Mouse (Mus musculus): Measurements from ENCODE around the gene Bhlhe40. TPM values are rescaled to one million over a fixed set of nuclear protein-coding genes. Genes with fewer than 3 reads are reported as not detected.

The Bhlhe40 gene
- polyA plus RNA-seq, 1 experiment: 39.5 TPM

GRCm38 (mm10) chr6:108678227-108678626 lies 17.8 kb downstream of the Bhlhe40 start:
- Histone ChIP-seq H3K27me3 (replicated peaks; ENCODE audit: control insufficient read depth, insufficient read depth, low read length) (no peaks in the 10 kb centered on the region), H3K27ac (ENCODE audit: insufficient read depth, low read depth, low read length) (no peak overlapping the region), H3K36me3 (ENCODE audit: control insufficient read depth, insufficient read depth, low read length) (no peaks in the 10 kb centered on the region), H3K4me3 (ENCODE audit: insufficient read depth, low read depth, low read length) (no peak overlapping the region), H3K4me1 (ENCODE audit: control insufficient read depth, insufficient read depth, low read length) (no peaks in the 10 kb centered on the region)
- WGBS: 80% methylated on average over 5 of the region's 5 CpGs
- no peak for TF ChIP-seq POLR2A (IDR thresholded peaks at IDR 0.05; ENCODE audit: low read depth, low read length)
- TF ChIP-seq CTCF (conservative IDR thresholded peaks at IDR 0.05; ENCODE audit: insufficient read depth, insufficient read length, low read depth, low read length): no peak
- no peak for DNase-seq

GRCm38 (mm10) chr6:108680503-108680902 lies 20.1 kb downstream of the Bhlhe40 start:
- Histone ChIP-seq H3K27ac (ENCODE audit: insufficient read depth, low read depth, low read length) (no peak overlapping the region), H3K4me3 (ENCODE audit: insufficient read depth, low read depth, low read length) (no peak overlapping the region), H3K4me1 (ENCODE audit: control insufficient read depth, insufficient read depth, low read length) (no peaks in the 10 kb centered on the region), H3K27me3 (replicated peaks; ENCODE audit: control insufficient read depth, insufficient read depth, low read length) (no peaks in the 10 kb centered on the region), H3K36me3 (ENCODE audit: control insufficient read depth, insufficient read depth, low read length) (no peaks in the 10 kb centered on the region)
- WGBS: 90% methylated on average over 7 of the region's 7 CpGs
- no peak for DNase-seq
- TF ChIP-seq POLR2A (IDR thresholded peaks at IDR 0.05; ENCODE audit: low read depth, low read length) (no peak), CTCF (conservative IDR thresholded peaks at IDR 0.05; ENCODE audit: insufficient read depth, insufficient read length, low read depth, low read length) (no peak)

- TF ChIP-seq CTCF (conservative IDR thresholded peaks at IDR 0.05; ENCODE audit: insufficient read depth, insufficient read length, low read depth, low read length) (no peak), POLR2A (IDR thresholded peaks at IDR 0.05; ENCODE audit: low read depth, low read length) (no peak)
- DNase-seq: no peak
- H3K4me1 ChIP-seq (ENCODE audit: control insufficient read depth, insufficient read depth, low read length): no peaks in the 10 kb centered on the region
- H3K27me3 ChIP-seq (replicated peaks; ENCODE audit: control insufficient read depth, insufficient read depth, low read length): no peaks in the 10 kb centered on the region
- 77% methylated on average over 4 of the region's 4 CpGs for WGBS
- no peak overlapping the region for H3K27ac ChIP-seq (ENCODE audit: insufficient read depth, low read depth, low read length)
- H3K36me3 ChIP-seq (ENCODE audit: control insufficient read depth, insufficient read depth, low read length): no peaks in the 10 kb centered on the region
- no peak overlapping the region for H3K4me3 ChIP-seq (ENCODE audit: insufficient read depth, low read depth, low read length)
These were observed 20.7 kb downstream of the Bhlhe40 start for GRCm38 (mm10) chr6:108681084-108681483.

DNA sequence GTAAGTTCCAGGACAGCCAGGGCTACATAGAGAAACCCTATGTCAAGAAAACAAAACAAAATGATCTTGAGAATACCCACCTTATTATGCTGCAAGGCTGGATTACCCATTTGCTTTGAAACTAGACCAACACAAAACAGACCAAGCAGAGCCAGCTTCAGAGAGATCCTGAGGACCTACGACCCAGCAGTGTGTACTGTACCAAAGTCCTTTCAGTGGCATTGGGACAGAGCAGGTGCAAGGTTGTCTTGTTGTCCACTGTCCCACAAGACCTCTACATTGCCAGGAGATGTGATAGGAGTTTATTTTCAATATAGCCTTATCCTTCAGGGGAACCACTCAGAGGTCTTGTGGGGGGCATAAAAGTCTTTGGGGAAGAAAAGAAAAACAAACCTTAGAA lies 22.7 kb downstream of the Bhlhe40 start:
- 74% methylated on average over 1 of the region's 1 CpGs for WGBS
- TF ChIP-seq POLR2A (IDR thresholded peaks at IDR 0.05; ENCODE audit: low read depth, low read length): no peak
- no peak for TF ChIP-seq CTCF (conservative IDR thresholded peaks at IDR 0.05; ENCODE audit: insufficient read depth, insufficient read length, low read depth, low read length)
- no peaks in the 10 kb centered on the region for H3K36me3 ChIP-seq (ENCODE audit: control insufficient read depth, insufficient read depth, low read length)
- no peak overlapping the region for H3K27ac ChIP-seq (ENCODE audit: insufficient read depth, low read depth, low read length)
- H3K4me3 ChIP-seq (ENCODE audit: insufficient read depth, low read depth, low read length): no peak overlapping the region
- H3K27me3 ChIP-seq (replicated peaks; ENCODE audit: control insufficient read depth, insufficient read depth, low read length): no peaks in the 10 kb centered on the region
- H3K4me1 ChIP-seq (ENCODE audit: control insufficient read depth, insufficient read depth, low read length): no peaks in the 10 kb centered on the region
- no peak for DNase-seq

DNA sequence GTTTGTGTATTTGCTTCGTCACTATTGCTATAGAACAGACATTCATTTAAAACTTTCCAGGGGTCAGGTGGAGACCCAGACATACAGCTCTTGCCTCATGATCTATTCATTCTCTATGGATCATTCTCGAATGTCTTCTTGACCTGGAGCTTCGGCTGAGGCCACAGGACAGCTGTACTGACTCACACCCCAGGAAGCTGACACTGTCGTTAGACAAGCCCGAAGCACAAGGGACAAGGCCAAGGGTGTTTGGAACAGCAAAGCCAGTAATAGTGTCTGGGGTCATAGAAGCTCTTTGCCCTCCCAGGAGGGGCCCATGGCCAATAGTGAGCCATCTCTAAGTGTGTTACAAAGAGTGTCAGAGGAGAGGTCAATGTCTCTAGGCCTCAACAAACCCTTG lies 24.0 kb downstream of the Bhlhe40 start:
- WGBS: 74% methylated on average over 5 of the region's 5 CpGs
- no peaks in the 10 kb centered on the region for H3K4me1 ChIP-seq (ENCODE audit: control insufficient read depth, insufficient read depth, low read length)
- H3K36me3 ChIP-seq (ENCODE audit: control insufficient read depth, insufficient read depth, low read length): no peaks in the 10 kb centered on the region
- TF ChIP-seq CTCF (conservative IDR thresholded peaks at IDR 0.05; ENCODE audit: insufficient read depth, insufficient read length, low read depth, low read length) (no peak), POLR2A (IDR thresholded peaks at IDR 0.05; ENCODE audit: low read depth, low read length) (no peak)
- no peak overlapping the region for H3K27ac ChIP-seq (ENCODE audit: insufficient read depth, low read depth, low read length)
- DNase-seq: no peak
- no peak overlapping the region for H3K4me3 ChIP-seq (ENCODE audit: insufficient read depth, low read depth, low read length)
- no peaks in the 10 kb centered on the region for H3K27me3 ChIP-seq (replicated peaks; ENCODE audit: control insufficient read depth, insufficient read depth, low read length)

- Histone ChIP-seq H3K27ac (ENCODE audit: insufficient read depth, low read depth, low read length) (no peak overlapping the region), H3K4me1 (ENCODE audit: control insufficient read depth, insufficient read depth, low read length) (peaks cover 4% of the 10 kb centered on the region; the same call in 1 of the 2 replicates), H3K27me3 (replicated peaks; ENCODE audit: control insufficient read depth, insufficient read depth, low read length) (no peaks in the 10 kb centered on the region), H3K4me3 (ENCODE audit: insufficient read depth, low read depth, low read length) (no peak overlapping the region), H3K36me3 (ENCODE audit: control insufficient read depth, insufficient read depth, low read length) (no peaks in the 10 kb centered on the region)
- WGBS: 90% methylated on average over 9 of the region's 9 CpGs
- DNase-seq: no peak
- TF ChIP-seq POLR2A (IDR thresholded peaks at IDR 0.05; ENCODE audit: low read depth, low read length) (no peak), CTCF (conservative IDR thresholded peaks at IDR 0.05; ENCODE audit: insufficient read depth, insufficient read length, low read depth, low read length) (no peak)
These were observed 25.4 kb downstream of the Bhlhe40 start for GRCm38 (mm10) chr6:108685758-108686355.

DNA sequence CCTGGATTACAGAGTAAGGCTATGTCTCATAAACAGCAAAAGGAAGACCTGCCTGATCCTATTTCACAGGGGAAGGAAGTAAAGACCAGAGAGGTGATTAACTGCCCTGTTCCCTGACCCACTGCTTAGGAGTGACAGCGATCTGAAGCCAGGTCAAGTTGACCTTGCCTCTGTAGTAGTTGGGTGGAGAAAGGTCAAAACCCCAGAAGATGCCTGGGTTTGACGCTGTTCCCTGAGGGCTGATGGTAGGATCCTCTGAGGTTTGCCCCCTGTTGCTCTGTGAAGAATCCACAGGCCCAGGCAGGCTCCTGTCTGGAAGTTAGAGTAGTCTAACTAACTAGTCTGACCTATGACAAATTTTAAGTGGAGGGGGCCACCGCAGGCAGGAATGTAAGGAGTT lies 26.5 kb downstream of the Bhlhe40 start:
- DNase-seq: no peak
- no peak overlapping the region for H3K4me3 ChIP-seq (ENCODE audit: insufficient read depth, low read depth, low read length)
- 60% methylated on average over 3 of the region's 3 CpGs for WGBS
- TF ChIP-seq CTCF (conservative IDR thresholded peaks at IDR 0.05; ENCODE audit: insufficient read depth, insufficient read length, low read depth, low read length) (no peak), POLR2A (IDR thresholded peaks at IDR 0.05; ENCODE audit: low read depth, low read length) (no peak)
- peaks cover 4% of the 10 kb centered on the region; the same call in 1 of the 2 replicates for H3K4me1 ChIP-seq (ENCODE audit: control insufficient read depth, insufficient read depth, low read length)
- H3K36me3 ChIP-seq (ENCODE audit: control insufficient read depth, insufficient read depth, low read length): no peaks in the 10 kb centered on the region
- H3K27ac ChIP-seq (ENCODE audit: insufficient read depth, low read depth, low read length): no peak overlapping the region
- no peaks in the 10 kb centered on the region for H3K27me3 ChIP-seq (replicated peaks; ENCODE audit: control insufficient read depth, insufficient read depth, low read length)

Data from kidney, adult 2 months (tissue).